In genomic region chr14:25225214-25225613, GRCm38 (mm10) we compare ENCODE assay signal across 11 mouse cellular contexts.
DNase-seq lines count a peak whose midpoint lies in the region; ATAC-seq lines count a peak whose summit lies in the region.
"Had no signal": no experiment of that assay in that cellular context is flagged by ENCODE, and none has a peak within 500 bp of the region (broad histone marks: within the 10 kb centered on the region; RNA-seq: fewer than 3 reads in every experiment).

No protein-coding gene starts in this region.

- H3K36me3 ChIP-seq in limb, embryonic 12.5 days: no peaks in the 10 kb centered on the region

- no peak overlapping the region for H3K4me3 ChIP-seq in limb, embryonic 12.5 days (replicated peaks)
- H3K4me3 ChIP-seq: megakaryocyte, embryonic 14.5 days had no signal

- ATAC-seq in limb, embryonic 12.5 days (ENCODE audit: insufficient number of reproducible peaks, insufficient read depth, low FRiP score, low TSS enrichment, low read depth): no peak

- DNase-seq in cerebellum, postnatal 10 days: peak; percentile 63 to 71
- no peak for DNase-seq in cerebellum, adult 11 months
- peak; percentile 49 for DNase-seq in right cerebral cortex, postnatal 4 days
- DNase-seq in right cerebral cortex, postnatal 36 days (ENCODE audit: low spot score in 2 of 2): no peak
- DNase-seq in natural killer cell, adult 2 months (ENCODE audit: low spot score in 2 of 2): no peak
- no peak for DNase-seq in ovary, postnatal 10 days (ENCODE audit: low spot score)
- DNase-seq in spleen, postnatal 14 days (ENCODE audit: low spot score in 2 of 2): no peak
- DNase-seq: B cell, adult 2 months; left cerebral cortex, postnatal 4 days had no signal

- WGBS in limb, embryonic 12.5 days: 34% methylated on average over 3 of the region's 3 CpGs

- H3K9ac ChIP-seq in limb, embryonic 12.5 days (replicated peaks): no peak overlapping the region

- peak overlapping the region; percentile 94 for H3K27ac ChIP-seq in limb, embryonic 12.5 days

- no peaks in the 10 kb centered on the region for H3K9me3 ChIP-seq in limb, embryonic 12.5 days
- H3K9me3 ChIP-seq: megakaryocyte, embryonic 14.5 days had no signal

- peaks cover 55% of the 10 kb centered on the region for H3K4me1 ChIP-seq in limb, embryonic 12.5 days (replicated peaks)

- H3K4me2 ChIP-seq in limb, embryonic 12.5 days: no peak overlapping the region

- no peaks in the 10 kb centered on the region for H3K27me3 ChIP-seq in limb, embryonic 12.5 days

Comparison
In these comparisons a context has a peak if more than half of its experiments do, and no peak if none do; other contexts are left out.
1. DNase-seq: peak in cerebellum, postnatal 10 days (2 of 2) and right cerebral cortex, postnatal 4 days (single experiment); none in cerebellum, adult 11 months (single experiment), right cerebral cortex, postnatal 36 days (0 of 2), natural killer cell, adult 2 months (0 of 2), ovary, postnatal 10 days (single experiment) and spleen, postnatal 14 days (0 of 2).